Mouse (Mus musculus) midbrain, embryonic 13.5 days (tissue): Measurements from ENCODE around the gene Cpne5. TPM values are rescaled to one million over a fixed set of nuclear protein-coding genes. Genes with fewer than 3 reads are reported as not detected.
"Not testable (repeated sequence)": the region's sequence is repeated elsewhere in the genome, so short reads cannot be mapped to it uniquely, and the experiment has no call there.

Source experiments
- ATAC-seq: fragments of 200-750 bp; cut with Nextera tagmentation; 2 replicates; pipeline ENCODE4 v1.8.0; 2017; ENCODE audit warnings: mild to moderate bottlenecking, moderate TSS enrichment, moderate library complexity
- H3K27ac ChIP-seq: fragments of 300-500 bp; sonication (generic); 2 replicates; pipeline ENCODE4 v1.5.1; 2015; ENCODE audit warnings: inconsistent platforms, mild to moderate bottlenecking, moderate library complexity
- H3K27me3 ChIP-seq: fragments of 300-500 bp; sonication (generic); 2 replicates; pipeline ENCODE4 v1.6.1; 2015; ENCODE audit warnings: mild to moderate bottlenecking, inconsistent platforms
- H3K36me3 ChIP-seq: fragments of 300-500 bp; sonication (generic); 2 replicates; pipeline ENCODE4 v1.6.1; 2015; ENCODE audit warnings: mild to moderate bottlenecking, inconsistent platforms
- H3K4me1 ChIP-seq: fragments of 300-500 bp; sonication (generic); replicated peaks from 2 replicates; pipeline ENCODE4 v1.6.1; 2015; ENCODE audit warnings: inconsistent platforms
- H3K4me2 ChIP-seq: fragments of 300-500 bp; sonication (generic); replicated peaks from 2 replicates; pipeline ENCODE4 v1.6.1; 2015; ENCODE audit warnings: moderate library complexity, mild to moderate bottlenecking, inconsistent platforms
- H3K4me3 ChIP-seq: fragments of 300-500 bp; sonication (generic); replicated peaks from 2 replicates; pipeline ENCODE4 v1.5.1; 2015; ENCODE audit warnings: mild to moderate bottlenecking, inconsistent platforms
- H3K9ac ChIP-seq: fragments of 300-500 bp; sonication (generic); replicated peaks from 2 replicates; pipeline ENCODE4 v1.6.1; 2015; ENCODE audit warnings: mild to moderate bottlenecking, inconsistent platforms
- H3K9me3 ChIP-seq: fragments of 300-500 bp; sonication (generic); 2 replicates; pipeline ENCODE4 v1.6.1; 2016; ENCODE audit warnings: mild to moderate bottlenecking, inconsistent platforms
- WGBS: fragments of 180-500 bp; shearing (Covaris S2); methylation state at CpG from one replicate; pipeline ENCODE4 v1.1.7; 2015; 5-methylcytosine and 5-hydroxymethylcytosine counted together
- polyA plus RNA-seq: library from polyadenylated mRNA; unstranded; fragments of >200 nt; fragmentation: Nextera tagmentation; extraction: Ambion mirVana; gene quantifications from 2 replicates; pipeline ENCODE4 v1.2.1, GENCODE M21; 2015

Cpne5 gene
- polyA plus RNA-seq, 1 experiment from 2014 or later = 20.5 TPM

DNA sequence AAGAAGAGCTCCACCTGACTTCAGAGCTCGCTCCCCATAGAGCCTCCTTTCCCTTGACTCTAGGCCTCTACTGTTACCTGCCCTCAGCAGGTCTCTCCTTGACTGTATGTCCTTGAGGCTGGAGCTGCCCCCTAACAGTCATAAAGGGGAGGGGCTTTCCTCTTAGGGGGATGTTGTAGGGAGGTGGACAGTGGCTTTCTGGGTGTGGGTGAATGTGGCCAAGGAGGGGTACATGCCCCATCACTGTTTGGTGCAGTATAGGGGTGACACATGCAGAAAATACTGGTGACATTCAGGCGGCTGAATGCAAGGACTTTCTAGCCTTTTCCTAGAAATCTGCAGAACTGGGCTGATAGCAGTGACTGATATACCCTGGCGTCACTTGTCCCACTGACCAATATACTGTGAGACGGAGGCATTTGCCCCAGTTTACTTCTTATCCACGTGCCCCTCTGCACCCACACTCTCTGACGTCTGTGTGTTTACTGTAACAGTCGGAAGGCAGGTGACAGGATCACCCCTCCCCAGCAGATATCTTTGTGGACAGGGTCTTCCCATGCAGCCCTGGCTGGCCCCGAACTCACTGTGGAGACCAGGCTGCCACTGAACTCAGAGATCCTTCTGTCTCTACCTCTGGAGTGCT lies 120.8 kb downstream of the Cpne5 start:
- no peak overlapping the region for H3K27ac ChIP-seq
- H3K36me3 ChIP-seq = no peaks in the 10 kb centered on the region
- no peaks in the 10 kb centered on the region for H3K4me1 ChIP-seq
- no peak overlapping the region for H3K9ac ChIP-seq
- ATAC-seq = no peak
- 83% methylated on average over 8 of the region's 8 CpGs for WGBS
- H3K4me2 ChIP-seq = no peak overlapping the region
- no peaks in the 10 kb centered on the region for H3K27me3 ChIP-seq
- H3K9me3 ChIP-seq = no peaks in the 10 kb centered on the region
- H3K4me3 ChIP-seq = no peak overlapping the region

DNA sequence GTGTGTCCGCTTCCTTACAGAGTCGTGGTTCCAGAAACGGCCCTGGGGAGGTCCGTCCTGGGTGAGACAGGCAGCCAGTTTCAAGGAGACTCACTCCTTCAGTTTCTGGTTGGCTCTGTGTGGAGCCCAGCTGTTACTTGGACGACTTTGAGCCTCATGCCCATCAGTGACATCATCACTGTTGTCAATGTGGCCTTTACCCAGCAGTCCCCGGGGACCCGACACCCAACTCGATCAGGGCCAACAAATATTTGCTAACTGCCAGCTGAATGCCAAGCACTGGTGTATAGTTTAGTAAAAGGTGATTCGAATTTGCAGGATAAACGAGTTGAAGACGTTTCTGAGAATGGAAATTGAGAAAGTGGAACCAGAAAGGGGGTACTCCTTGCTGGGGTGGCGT lies 121.9 kb downstream of the Cpne5 start:
- 79% methylated on average over 12 of the region's 12 CpGs for WGBS
- no peak overlapping the region for H3K27ac ChIP-seq
- no peaks in the 10 kb centered on the region for H3K4me1 ChIP-seq
- H3K36me3 ChIP-seq = no peaks in the 10 kb centered on the region
- no peaks in the 10 kb centered on the region for H3K27me3 ChIP-seq
- no peak for ATAC-seq
- no peak overlapping the region for H3K9ac ChIP-seq
- no peak overlapping the region for H3K4me3 ChIP-seq
- H3K4me2 ChIP-seq = no peak overlapping the region
- no peaks in the 10 kb centered on the region for H3K9me3 ChIP-seq

DNA sequence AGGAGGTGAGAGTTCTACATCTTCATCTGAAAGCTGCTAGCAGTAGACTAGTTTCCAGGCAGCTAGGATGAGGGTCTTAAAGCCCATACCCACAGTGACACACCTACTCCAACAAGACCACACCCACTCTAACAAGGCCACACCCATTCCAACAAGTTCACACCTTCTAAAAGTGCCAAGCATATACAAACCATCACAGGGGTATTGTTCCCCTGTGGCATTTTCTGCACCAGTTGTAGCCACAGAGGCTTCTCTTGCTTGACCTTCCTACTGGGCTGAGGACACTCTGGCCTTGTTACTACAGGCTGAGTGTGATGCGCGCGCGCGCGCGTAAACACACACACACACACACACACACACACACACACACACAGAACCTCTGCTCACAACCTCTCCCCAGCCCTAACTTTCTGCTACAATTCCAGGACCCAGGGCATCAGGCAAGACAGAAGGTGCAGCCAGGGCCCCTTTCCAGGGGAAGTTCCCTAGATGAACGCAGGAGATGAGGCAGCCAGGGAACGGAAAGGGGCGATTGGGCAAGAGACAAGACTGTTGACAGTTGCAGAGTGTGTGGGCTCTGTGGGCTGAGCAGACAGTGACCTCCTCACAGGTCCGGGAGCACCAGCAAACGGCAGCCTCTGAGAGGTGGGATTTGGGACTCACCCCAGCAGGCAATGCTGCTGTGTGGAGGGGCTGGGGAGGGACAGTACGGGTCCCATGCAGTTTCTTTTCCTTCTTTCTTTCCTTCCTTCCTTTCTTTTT lies 124.2 kb downstream of the Cpne5 start, which contains the start of gene Rab44:
TSS of gene Rab44 (plus strand) at position 555 of the 762 bp plus-strand sequence.
- no peak within 1 kb of the TSS for H3K4me2 ChIP-seq
- WGBS = 94% methylated on average over 13 of the region's 13 CpGs
- H3K9ac ChIP-seq = no peak within 1 kb of the TSS
- no peaks in the 10 kb centered on the region for H3K27me3 ChIP-seq
- H3K27ac ChIP-seq = no peak within 1 kb of the TSS
- no peaks in the 10 kb centered on the region for H3K36me3 ChIP-seq
- no peak for ATAC-seq
- H3K4me3 ChIP-seq = no peak within 1 kb of the TSS
- no peaks in the 10 kb centered on the region for H3K9me3 ChIP-seq
- H3K4me1 ChIP-seq = no peaks in the 10 kb centered on the region

DNA sequence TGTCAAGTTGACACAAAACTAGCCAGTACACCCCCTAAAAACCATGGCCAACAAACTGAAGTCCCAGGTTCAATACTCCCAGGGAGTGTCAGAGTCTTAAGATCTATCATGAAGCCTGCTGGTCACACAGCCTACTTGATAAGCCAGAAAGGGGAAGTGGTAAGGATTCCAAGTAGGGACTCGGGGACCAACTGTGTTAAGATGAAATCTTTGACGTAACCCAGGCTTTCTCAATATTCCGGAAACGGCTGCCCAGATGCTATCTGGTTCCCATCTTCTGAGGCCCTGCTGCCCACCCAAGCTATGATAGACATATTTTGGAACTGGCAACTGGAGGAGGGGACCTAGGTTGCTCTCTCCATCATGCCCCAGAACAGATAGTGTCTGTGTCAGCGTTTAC lies 126.6 kb downstream of the Cpne5 start:
- H3K4me3 ChIP-seq = no peak overlapping the region
- no peak overlapping the region for H3K4me2 ChIP-seq
- no peak for ATAC-seq
- no peaks in the 10 kb centered on the region for H3K9me3 ChIP-seq
- H3K4me1 ChIP-seq = no peaks in the 10 kb centered on the region
- no peak overlapping the region for H3K27ac ChIP-seq
- H3K27me3 ChIP-seq = no peaks in the 10 kb centered on the region
- no peaks in the 10 kb centered on the region for H3K36me3 ChIP-seq
- no peak overlapping the region for H3K9ac ChIP-seq
- WGBS = 87% methylated on average over 5 of the region's 5 CpGs

DNA sequence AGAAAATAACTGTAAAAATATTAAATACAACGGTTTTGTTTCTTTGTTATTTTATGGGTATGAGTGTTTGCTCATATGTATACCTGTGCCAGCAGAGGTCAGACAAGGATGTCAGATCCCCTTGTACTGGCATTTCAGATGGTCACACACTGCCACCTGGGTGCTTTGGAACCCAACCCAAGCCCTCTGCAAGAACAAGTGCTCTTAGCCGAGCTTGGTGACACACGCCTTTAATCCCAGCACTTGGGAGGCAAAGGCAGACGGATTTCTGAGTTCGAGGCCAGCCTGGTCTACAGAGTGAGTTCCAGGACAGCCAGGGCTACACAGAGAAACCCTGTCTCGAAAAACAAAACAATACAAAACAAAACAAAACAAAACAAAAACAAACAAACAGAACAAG lies 127.6 kb downstream of the Cpne5 start:
- H3K27me3 ChIP-seq, H3K9me3 ChIP-seq, H3K27ac ChIP-seq, H3K4me1 ChIP-seq, H3K4me2 ChIP-seq, H3K4me3 ChIP-seq, H3K9ac ChIP-seq, H3K36me3 ChIP-seq, ATAC-seq: not testable (repeated sequence)
- 89% methylated on average over 6 of the region's 6 CpGs for WGBS

Other genes with a start within 250 kb of the Cpne5 start
- gene Stk38, start 230.2 kb downstream of the Cpne5 start, polyA plus RNA-seq = 126 and 134 TPM in 2 replicates
- 590 and 618 TPM in 2 replicates for gene Srsf3, start 205.5 kb downstream of the Cpne5 start, polyA plus RNA-seq
- 47.1 and 47.4 TPM in 2 replicates for gene Cdkn1a, start 147.2 kb downstream of the Cpne5 start, polyA plus RNA-seq
- not detected in 2 replicates for gene Rab44, start 124.0 kb downstream of the Cpne5 start, polyA plus RNA-seq
- gene Ppil1, start 26.0 kb upstream of the Cpne5 start, polyA plus RNA-seq = 120 and 128 TPM in 2 replicates
- gene BC004004, start 30.6 kb upstream of the Cpne5 start, polyA plus RNA-seq = 99.1 and 105 TPM in 2 replicates
- 1.9 and 2.2 TPM in 2 replicates for gene Pi16, start 79.5 kb upstream of the Cpne5 start, polyA plus RNA-seq
- gene Mtch1, start 109.8 kb upstream of the Cpne5 start, polyA plus RNA-seq = 398 and 461 TPM in 2 replicates
- gene Fgd2, start 122.7 kb upstream of the Cpne5 start, polyA plus RNA-seq = 3.2 and 3.3 TPM in 2 replicates